ENCODE assay signal across 18 mouse cellular contexts in genomic region chr11:21726329-21726728, GRCm38 (mm10).
"Had no signal": no experiment of that assay in that cellular context is flagged by ENCODE, and none has a peak within 500 bp of the region (broad histone marks: within the 10 kb centered on the region; RNA-seq: fewer than 3 reads in every experiment).

No protein-coding gene starts in this region.

- H3K4me3 ChIP-seq: layer of hippocampus, adult 2 months; liver, embryonic 13.5 days; neural tube, embryonic 12.5 days; neural tube, embryonic 15.5 days; stomach, embryonic 15.5 days had no signal

- H3K27ac ChIP-seq: kidney, postnatal 0 days; layer of hippocampus, adult 2 months; liver, embryonic 13.5 days; neural tube, embryonic 12.5 days; neural tube, embryonic 15.5 days; stomach, embryonic 15.5 days had no signal

- H3K9ac ChIP-seq: liver, embryonic 13.5 days; neural tube, embryonic 12.5 days; neural tube, embryonic 15.5 days; stomach, embryonic 15.5 days had no signal

- DNase-seq: kidney, postnatal 25 days; layer of hippocampus, adult 9-11 months; liver, embryonic 13.5 days; lung, adult 2 months; lung, postnatal 14 days; lung, postnatal 4 days; midbrain, embryonic 14.5 days; right cerebral cortex, adult 18-20 months; right cerebral cortex, postnatal 14 days; right cerebral cortex, postnatal 4 days; thymus, adult 18-20 months; thymus, postnatal 36 days had no signal

- H3K4me1 ChIP-seq: liver, embryonic 13.5 days; neural tube, embryonic 12.5 days; neural tube, embryonic 15.5 days; stomach, embryonic 15.5 days had no signal

- H3K27me3 ChIP-seq: liver, embryonic 13.5 days; neural tube, embryonic 12.5 days; neural tube, embryonic 15.5 days; stomach, embryonic 15.5 days had no signal

- H3K9me3 ChIP-seq: liver, embryonic 13.5 days; neural tube, embryonic 12.5 days; neural tube, embryonic 15.5 days; stomach, embryonic 15.5 days had no signal

- H3K4me2 ChIP-seq: liver, embryonic 13.5 days; midbrain, embryonic 11.5 days; neural tube, embryonic 12.5 days; neural tube, embryonic 15.5 days; stomach, embryonic 15.5 days had no signal

- H3K36me3 ChIP-seq: liver, embryonic 13.5 days; neural tube, embryonic 12.5 days; neural tube, embryonic 15.5 days; stomach, embryonic 15.5 days had no signal
